Mouse (Mus musculus) kidney, adult 2 months (tissue): ENCODE measurements around the gene Pfdn6.
A peak's percentile ranks its signal among the peaks of the same experiment; 100 is the strongest.

Source experiments
- CTCF ChIP-seq: fragments of 200-500 bp; conservative IDR thresholded peaks from 2 replicates; pipeline ENCODE4 v1.5.1; 2011; ENCODE audit warnings: low read depth, mild to moderate bottlenecking, control low read depth, low read length, moderate library complexity, mixed read lengths; ENCODE audit not compliant: insufficient read depth, insufficient read length
- POLR2A ChIP-seq: fragments of 200-500 bp; IDR thresholded peaks from one replicate; pipeline ENCODE4 v1.6.1; 2011; ENCODE audit warnings: low read depth, low read length, control low read depth

DNA sequence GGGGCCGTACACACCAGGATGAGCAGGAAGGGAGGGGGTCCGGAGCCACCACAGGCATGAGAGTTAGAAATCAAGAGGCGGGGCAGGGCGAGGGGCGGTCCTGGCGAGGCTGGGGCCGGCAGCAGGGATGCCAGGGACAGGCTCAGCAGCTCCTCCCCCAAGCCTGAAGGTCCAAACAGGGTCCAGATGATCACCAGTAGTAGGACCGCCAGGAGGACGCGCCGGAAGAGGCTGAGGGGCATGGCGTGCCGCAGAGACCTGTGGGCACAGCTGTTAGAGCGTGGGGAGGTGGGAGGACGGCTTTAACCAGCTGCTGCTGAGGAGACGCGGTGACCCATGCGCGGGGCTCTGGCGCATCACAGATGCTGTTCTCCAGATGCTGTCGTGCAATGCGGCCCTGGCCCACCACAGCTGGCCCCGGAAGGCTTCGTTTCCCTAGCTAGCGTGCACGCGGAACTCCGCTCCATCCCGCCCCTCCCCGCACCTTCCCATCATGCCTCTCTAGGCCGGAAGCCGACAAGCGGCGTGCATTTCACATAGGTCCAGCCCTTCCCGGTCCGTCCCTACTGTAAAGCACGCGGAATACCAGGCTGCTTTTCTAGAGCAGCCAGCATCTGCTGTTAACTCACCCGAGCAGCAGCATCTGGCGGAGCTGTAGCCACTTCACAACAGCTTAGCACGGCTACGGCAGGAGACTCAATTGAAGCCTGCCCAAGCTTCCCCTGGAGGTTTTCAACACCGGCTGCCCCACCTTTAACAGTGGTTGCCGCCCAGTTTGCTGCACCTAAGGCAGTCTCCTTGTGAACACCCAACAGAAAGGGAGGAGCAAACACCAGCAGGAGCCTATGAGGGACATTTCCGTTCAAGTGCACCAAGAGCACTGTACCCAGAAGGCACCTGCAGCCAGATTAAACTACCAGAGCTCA is 11.1 kb upstream of the Pfdn6 start, which contains the start of gene B3galt4:
- TF ChIP-seq CTCF: no peak
- TF ChIP-seq POLR2A: peak; percentile 65
